Mouse (Mus musculus) limb, embryonic 14.5 days (tissue): Measurements from ENCODE around the gene Dnajc28. TPM values are rescaled to one million over a fixed set of nuclear protein-coding genes. Genes with fewer than 3 reads are reported as not detected.

Experiments
- ATAC-seq: fragments of 200-750 bp; cut with Nextera tagmentation; 2 replicates; pipeline ENCODE4 v1.8.0; 2017; ENCODE audit warnings: low read depth, moderate number of reproducible peaks, moderate TSS enrichment; ENCODE audit not compliant: low FRiP score
- DNase-seq: peaks from one replicate; pipeline ENCODE4 v3.0.0-alpha.2; 2015; ENCODE audit warnings: low spot score
- H3K27ac ChIP-seq: fragments of 300-500 bp; sonication (generic); replicated peaks from 2 replicates; pipeline ENCODE4 v1.5.1; 2014; ENCODE audit warnings: low read depth, mild to moderate bottlenecking, low read length, moderate library complexity, mixed read lengths
- H3K27me3 ChIP-seq: fragments of 300-500 bp; sonication (generic); 2 replicates; pipeline ENCODE4 v1.6.1; 2014; ENCODE audit warnings: low read length, mixed read lengths; ENCODE audit not compliant: control insufficient read depth, insufficient read depth
- H3K36me3 ChIP-seq: fragments of 300-500 bp; sonication (generic); 2 replicates; pipeline ENCODE4 v1.6.1; 2014; ENCODE audit warnings: mild to moderate bottlenecking, low read length, moderate library complexity, mixed read lengths; ENCODE audit not compliant: control insufficient read depth, insufficient read depth
- H3K4me1 ChIP-seq: fragments of 300-500 bp; sonication (generic); 2 replicates; pipeline ENCODE4 v1.6.1; 2014; ENCODE audit warnings: antibody characterized with exemption, low read length, mixed read lengths; ENCODE audit not compliant: control insufficient read depth, insufficient read depth
- H3K4me2 ChIP-seq: fragments of 300-500 bp; sonication (generic); replicated peaks from 2 replicates; pipeline ENCODE4 v1.6.1; 2014; ENCODE audit warnings: low read depth, mild to moderate bottlenecking, low read length, moderate library complexity; ENCODE audit not compliant: severe bottlenecking
- H3K4me3 ChIP-seq: fragments of 300-500 bp; sonication (generic); replicated peaks from 2 replicates; pipeline ENCODE4 v1.5.1; 2014; ENCODE audit warnings: low read length
- H3K9ac ChIP-seq: fragments of 300-500 bp; sonication (generic); 2 replicates; pipeline ENCODE4 v1.6.1; 2014; ENCODE audit warnings: mild to moderate bottlenecking, low read depth, low read length, moderate library complexity; ENCODE audit not compliant: severe bottlenecking
- H3K9me3 ChIP-seq: fragments of 300-500 bp; sonication (generic); 2 replicates; pipeline ENCODE4 v1.6.1; 2016; ENCODE audit warnings: low read length; ENCODE audit not compliant: control insufficient read depth
- POLR2A ChIP-seq: fragments of 200-500 bp; IDR thresholded peaks from 2 replicates; pipeline ENCODE4 v1.8.0; 2012; ENCODE audit warnings: inconsistent platforms, mild to moderate bottlenecking, moderate library complexity, borderline replicate concordance; ENCODE audit not compliant: insufficient read depth, insufficient read length; ENCODE audit errors: extremely low read depth
- WGBS: fragments of 180-500 bp; shearing (Covaris S2); extraction: QIAGEN DNeasy Blood & Tissue Kit; methylation state at CpG from one replicate; pipeline ENCODE4 v1.1.7; 2014; 5-methylcytosine and 5-hydroxymethylcytosine counted together
- polyA plus RNA-seq, 2 experiments: library from polyadenylated mRNA; depleted of rRNA in 1 of 2; stranded (reverse) in 1 of 2; unstranded in 1 of 2; fragments of >200 nt; fragmentation: Nextera tagmentation in 1 of 2; extraction: Ambion mirVana in 1 of 2; gene quantifications; 2 replicates each; pipeline versions ENCODE4 v1.2.1 to v1.2.3; 2012 to 2014

Gene Dnajc28
- polyA plus RNA-seq, 2 experiments, result 1.7 to 2.9 TPM

- 94% methylated on average over 5 of the region's 5 CpGs for WGBS
- Histone ChIP-seq H3K27me3 (no peaks in the 10 kb centered on the region), H3K4me3 (no peak overlapping the region), H3K4me2 (no peak overlapping the region), H3K9me3 (no peaks in the 10 kb centered on the region), H3K9ac (no peak overlapping the region), H3K27ac (no peak overlapping the region), H3K4me1 (no peaks in the 10 kb centered on the region), H3K36me3 (peaks cover 13% of the 10 kb centered on the region; the same call in 1 of the 2 replicates)
- no peak for TF ChIP-seq POLR2A
- DNase-seq, result no peak
- no peak for ATAC-seq
These were observed 33.2 kb downstream of the Dnajc28 start for GRCm38 (mm10) chr16:91585617-91586016.

DNA sequence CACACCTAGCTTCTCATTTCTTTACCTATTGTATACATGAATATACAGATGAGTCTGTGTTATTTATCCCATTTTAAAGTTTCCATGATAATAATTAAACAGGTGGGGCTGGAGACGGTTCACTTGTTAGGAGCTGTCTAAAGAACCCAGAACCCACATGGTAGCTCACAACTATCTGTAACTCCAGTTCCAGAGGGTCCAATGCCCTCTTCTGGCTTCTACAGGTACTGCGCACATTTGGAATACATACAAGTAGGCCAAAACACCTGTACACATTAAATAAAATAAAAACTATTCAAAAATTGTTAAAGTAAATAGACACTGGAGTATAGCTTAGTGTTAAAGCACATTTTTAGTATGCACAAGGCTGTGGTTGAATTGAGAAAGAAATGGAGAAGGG is 36.5 kb downstream of the Dnajc28 start:
- ATAC-seq, result no peak
- Histone ChIP-seq H3K27ac (no peak overlapping the region), H3K9me3 (no peaks in the 10 kb centered on the region), H3K4me2 (no peak overlapping the region), H3K4me3 (no peak overlapping the region), H3K9ac (no peak overlapping the region), H3K36me3 (peaks cover 15% of the 10 kb centered on the region; the same call in 1 of the 2 replicates), H3K27me3 (no peaks in the 10 kb centered on the region), H3K4me1 (peaks cover 4% of the 10 kb centered on the region)
- WGBS, result 78% methylated on average over 2 of the region's 2 CpGs
- no peak for DNase-seq
- no peak for TF ChIP-seq POLR2A

GRCm38 (mm10) chr16:91578980-91579720 is 39.7 kb downstream of the Dnajc28 start:
- DNase-seq (peak; percentile 58), ATAC-seq (peak; percentile 74; the same call in 1 of the 2 replicates)
- Histone ChIP-seq H3K27me3 (no peaks in the 10 kb centered on the region), H3K9ac (no peak overlapping the region), H3K4me3 (no peak overlapping the region), H3K4me2 (no peak overlapping the region), H3K4me1 (peaks cover 4% of the 10 kb centered on the region), H3K9me3 (no peaks in the 10 kb centered on the region), H3K27ac (no peak overlapping the region), H3K36me3 (peaks cover 12% of the 10 kb centered on the region; the same call in 1 of the 2 replicates)
- 43% methylated on average over 14 of the region's 14 CpGs for WGBS
- no peak for TF ChIP-seq POLR2A

DNA sequence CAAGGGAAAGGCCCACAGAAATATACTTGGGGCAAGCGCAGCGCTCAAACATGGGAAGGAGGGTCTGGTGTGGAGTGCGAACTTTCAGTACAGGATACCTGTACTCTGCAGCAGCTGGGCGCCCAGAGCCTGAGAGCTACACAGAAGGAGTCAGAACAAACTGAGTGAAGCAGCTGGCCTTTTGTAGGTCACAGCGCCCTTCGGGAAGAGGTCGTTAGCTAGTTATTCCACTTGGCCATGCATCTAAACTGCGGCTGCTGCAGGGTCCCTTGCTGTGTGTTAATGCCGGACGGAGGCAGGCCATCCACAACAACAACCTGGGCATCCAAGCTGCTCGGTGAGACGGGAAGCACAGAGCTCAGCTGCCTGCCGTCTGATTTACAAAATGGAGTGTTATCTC is 43.7 kb downstream of the Dnajc28 start:
- Histone ChIP-seq H3K9me3 (no peaks in the 10 kb centered on the region), H3K4me2 (no peak overlapping the region), H3K36me3 (0 out of 2 replicates have a peak, but pooled peaks cover 5% of the 10 kb centered on the region), H3K4me3 (no peak overlapping the region), H3K27ac (no peak overlapping the region), H3K9ac (no peak overlapping the region), H3K27me3 (no peaks in the 10 kb centered on the region), H3K4me1 (peaks cover 4% of the 10 kb centered on the region)
- WGBS, result 59% methylated on average over 13 of the region's 13 CpGs
- ATAC-seq (no peak), DNase-seq (no peak)
- no peak for TF ChIP-seq POLR2A

DNA sequence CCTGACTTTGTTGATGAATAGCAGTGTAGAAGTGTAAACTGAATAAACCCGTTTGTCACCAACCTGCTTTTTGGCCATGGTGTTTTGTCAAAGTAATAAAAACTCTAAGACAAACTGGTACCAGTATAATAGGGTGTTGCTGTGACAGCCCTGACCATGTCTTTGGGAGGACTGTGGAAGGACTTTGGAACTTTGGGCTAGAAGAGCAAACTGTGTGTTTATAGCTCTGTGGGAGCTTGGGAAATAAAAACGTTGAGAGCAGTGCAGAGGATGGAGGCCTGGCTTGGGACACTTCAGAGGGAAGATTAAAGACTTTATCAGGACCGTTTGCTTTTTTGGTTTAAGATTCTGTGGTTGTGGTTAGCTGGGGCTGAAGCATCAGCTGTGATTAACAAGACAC is 47.7 kb downstream of the Dnajc28 start:
- ATAC-seq (no peak), DNase-seq (no peak)
- no peaks in the 10 kb centered on the region for H3K9me3 ChIP-seq
- no peaks in the 10 kb centered on the region for H3K27me3 ChIP-seq
- WGBS, result 44% methylated on average over 3 of the region's 3 CpGs
- no peak overlapping the region for H3K4me2 ChIP-seq
- no peak overlapping the region for H3K9ac ChIP-seq
- TF ChIP-seq POLR2A, result no peak
- H3K4me1 ChIP-seq, result no peaks in the 10 kb centered on the region
- no peak overlapping the region for H3K27ac ChIP-seq
- no peaks in the 10 kb centered on the region for H3K36me3 ChIP-seq
- H3K4me3 ChIP-seq, result no peak overlapping the region

GRCm38 (mm10) chr16:91568960-91569359 is 49.9 kb downstream of the Dnajc28 start:
- 88% methylated on average over 10 of the region's 10 CpGs for WGBS

More at GRCm38 (mm10) chr16:91568960-91569359, 49.9 kb downstream of the Dnajc28 start:
- Histone ChIP-seq H3K36me3 (peaks cover 4% of the 10 kb centered on the region; the same call in 1 of the 2 replicates), H3K9ac (no peak overlapping the region), H3K9me3 (no peaks in the 10 kb centered on the region), H3K4me2 (no peak overlapping the region), H3K4me3 (no peak overlapping the region), H3K4me1 (no peaks in the 10 kb centered on the region), H3K27me3 (no peaks in the 10 kb centered on the region), H3K27ac (no peak overlapping the region)
- ATAC-seq, result no peak
- TF ChIP-seq POLR2A, result no peak
- no peak for DNase-seq
